Mouse (Mus musculus) stomach, postnatal 0 days (tissue): Measurements from ENCODE around the gene Scube3. TPM values are rescaled to one million over a fixed set of nuclear protein-coding genes. Genes with fewer than 3 reads are reported as not detected.

Experiments
- ATAC-seq: fragments of 200-750 bp; cut with Nextera tagmentation; 2 replicates; pipeline ENCODE4 v1.8.0; 2017; ENCODE audit not compliant: low FRiP score, low TSS enrichment
- DNase-seq: peaks from one replicate; pipeline ENCODE4 v3.0.0-alpha.2; 2016; ENCODE audit warnings: low spot score
- H3K27ac ChIP-seq: fragments of 300-500 bp; sonication (generic); replicated peaks from 2 replicates; pipeline ENCODE4 v1.5.1; 2014; ENCODE audit warnings: mild to moderate bottlenecking, control low read depth
- H3K27me3 ChIP-seq: fragments of 300-500 bp; sonication (generic); 2 replicates; pipeline ENCODE4 v1.6.1; 2014; ENCODE audit warnings: low read length; ENCODE audit not compliant: control insufficient read depth, insufficient read depth
- H3K36me3 ChIP-seq: fragments of 300-500 bp; sonication (generic); 2 replicates; pipeline ENCODE4 v1.6.1; 2014; ENCODE audit warnings: low read length, mixed read lengths; ENCODE audit not compliant: control insufficient read depth, insufficient read depth
- H3K4me1 ChIP-seq: fragments of 300-500 bp; sonication (generic); replicated peaks from 2 replicates; pipeline ENCODE4 v1.6.1; 2014; ENCODE audit warnings: antibody characterized with exemption; ENCODE audit not compliant: control insufficient read depth, insufficient read depth
- H3K4me2 ChIP-seq: fragments of 300-500 bp; sonication (generic); replicated peaks from 2 replicates; pipeline ENCODE4 v1.6.1; 2014; ENCODE audit warnings: low read depth, mild to moderate bottlenecking, control low read depth, moderate library complexity
- H3K4me3 ChIP-seq: fragments of 300-500 bp; sonication (generic); 2 replicates; pipeline ENCODE4 v1.5.1; 2014; ENCODE audit warnings: low read depth, low read length, control low read depth
- H3K9ac ChIP-seq: fragments of 300-500 bp; sonication (generic); 2 replicates; pipeline ENCODE4 v1.6.1; 2014; ENCODE audit warnings: mild to moderate bottlenecking, low read length, control low read depth, mixed read lengths
- H3K9me3 ChIP-seq: fragments of 300-500 bp; sonication (generic); 2 replicates; pipeline ENCODE4 v1.6.1; 2016; ENCODE audit warnings: low read length; ENCODE audit not compliant: control insufficient read depth
- CTCF ChIP-seq: IDR thresholded peaks from 2 replicates; pipeline ENCODE4 v1.5.1; 2016; ENCODE audit warnings: antibody characterized with exemption, low read depth, mild to moderate bottlenecking, moderate library complexity
- EP300 ChIP-seq: optimal IDR thresholded peaks from 2 replicates; pipeline ENCODE3; 2016; ENCODE audit warnings: antibody characterized with exemption
- WGBS: fragments of 180-500 bp; shearing (Covaris S2); extraction: QIAGEN DNeasy Blood & Tissue Kit; methylation state at CpG from one replicate; pipeline ENCODE4 v1.1.7; 2014; 5-methylcytosine and 5-hydroxymethylcytosine counted together
- polyA plus RNA-seq: library from polyadenylated mRNA; unstranded; fragments of >200 nt; fragmentation: Nextera tagmentation; extraction: Ambion mirVana; gene quantifications from 2 replicates; pipeline ENCODE4 v1.2.1, GENCODE M21; 2015

Gene Scube3
- polyA plus RNA-seq, 1 experiment from 2014 or later: 0.64 TPM

GRCm38 (mm10) chr17:28124368-28124767 lies 17.6 kb upstream of the Scube3 start:
- H3K9ac ChIP-seq: no peak overlapping the region
- ATAC-seq: no peak
- 50% methylated on average over 8 of the region's 8 CpGs for WGBS
- no peak for TF ChIP-seq CTCF
- TF ChIP-seq EP300: no peak
- no peak overlapping the region for H3K4me3 ChIP-seq
- H3K9me3 ChIP-seq: no peaks in the 10 kb centered on the region
- no peaks in the 10 kb centered on the region for H3K27me3 ChIP-seq
- H3K36me3 ChIP-seq: no peaks in the 10 kb centered on the region
- no peaks in the 10 kb centered on the region for H3K4me1 ChIP-seq
- no peak overlapping the region for H3K4me2 ChIP-seq
- no peak for DNase-seq
- H3K27ac ChIP-seq: no peak overlapping the region

GRCm38 (mm10) chr17:28129796-28130195 lies 12.1 kb upstream of the Scube3 start:
- no peak overlapping the region for H3K9ac ChIP-seq
- no peaks in the 10 kb centered on the region for H3K27me3 ChIP-seq
- no peak overlapping the region for H3K4me2 ChIP-seq
- H3K4me1 ChIP-seq: no peaks in the 10 kb centered on the region
- WGBS: 89% methylated on average over 5 of the region's 5 CpGs
- ATAC-seq (no peak), DNase-seq (no peak)
- H3K36me3 ChIP-seq: no peaks in the 10 kb centered on the region
- H3K27ac ChIP-seq: no peak overlapping the region
- no peak overlapping the region for H3K4me3 ChIP-seq
- H3K9me3 ChIP-seq: no peaks in the 10 kb centered on the region
- TF ChIP-seq EP300 (no peak), CTCF (no peak)

GRCm38 (mm10) chr17:28130391-28131125 lies 11.4 kb upstream of the Scube3 start:
- WGBS: 52% methylated on average over 5 of the region's 5 CpGs
- H3K4me1 ChIP-seq: no peaks in the 10 kb centered on the region
- no peak for TF ChIP-seq CTCF
- TF ChIP-seq EP300: no peak

GRCm38 (mm10) chr17:28131156-28131555 lies 10.8 kb upstream of the Scube3 start:
- no peak for DNase-seq
- H3K4me1 ChIP-seq: no peaks in the 10 kb centered on the region
- H3K36me3 ChIP-seq: no peaks in the 10 kb centered on the region
- H3K4me3 ChIP-seq: no peak overlapping the region
- H3K9me3 ChIP-seq: no peaks in the 10 kb centered on the region
- no peak overlapping the region for H3K27ac ChIP-seq
- H3K4me2 ChIP-seq: no peak overlapping the region
- ATAC-seq: peak; percentile 75
- TF ChIP-seq EP300 (no peak), CTCF (no peak)
- H3K9ac ChIP-seq: no peak overlapping the region
- no peaks in the 10 kb centered on the region for H3K27me3 ChIP-seq

More at GRCm38 (mm10) chr17:28130391-28131125, 11.4 kb upstream of the Scube3 start:
- ATAC-seq: no peak
- no peaks in the 10 kb centered on the region for H3K9me3 ChIP-seq
- no peak overlapping the region for H3K27ac ChIP-seq
- H3K27me3 ChIP-seq: no peaks in the 10 kb centered on the region
- H3K4me3 ChIP-seq: no peak overlapping the region
- H3K9ac ChIP-seq: no peak overlapping the region
- no peak for DNase-seq
- H3K36me3 ChIP-seq: no peaks in the 10 kb centered on the region
- H3K4me2 ChIP-seq: no peak overlapping the region

DNA sequence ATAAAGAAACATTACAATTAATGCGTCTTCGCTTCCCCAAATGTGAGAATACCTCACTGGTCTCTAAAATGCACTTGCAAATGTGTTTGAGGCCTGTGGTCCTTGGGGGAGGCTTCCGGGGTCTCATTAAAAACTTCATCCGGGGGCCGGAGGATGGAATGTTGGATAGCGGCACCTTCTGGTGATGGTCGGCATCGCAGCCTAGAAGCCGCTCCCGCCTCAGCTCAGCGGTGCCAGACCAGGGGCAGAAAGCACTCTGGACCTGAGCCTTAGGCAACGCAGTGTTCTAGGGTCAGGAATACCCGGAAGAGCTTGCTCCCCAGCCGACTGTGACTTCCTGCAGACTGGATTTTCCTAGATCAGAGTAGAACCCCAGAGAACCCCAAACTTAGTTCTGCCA lies 8.7 kb upstream of the Scube3 start:
- Histone ChIP-seq H3K36me3 (no peaks in the 10 kb centered on the region), H3K4me1 (no peaks in the 10 kb centered on the region), H3K27me3 (no peaks in the 10 kb centered on the region), H3K27ac (no peak overlapping the region), H3K9ac (no peak overlapping the region), H3K9me3 (no peaks in the 10 kb centered on the region), H3K4me3 (no peak overlapping the region), H3K4me2 (no peak overlapping the region)
- TF ChIP-seq EP300 (no peak), CTCF (peak; percentile 82)
- WGBS: 10% methylated on average over 14 of the region's 14 CpGs
- DNase-seq (peak; percentile 63), ATAC-seq (no peak)

GRCm38 (mm10) chr17:28135496-28135895 lies 6.4 kb upstream of the Scube3 start:
- Histone ChIP-seq H3K36me3 (no peaks in the 10 kb centered on the region), H3K9me3 (no peaks in the 10 kb centered on the region), H3K27me3 (no peaks in the 10 kb centered on the region), H3K27ac (no peak overlapping the region), H3K9ac (no peak overlapping the region; the same call in 1 of the 2 replicates), H3K4me2 (no peak overlapping the region), H3K4me1 (no peaks in the 10 kb centered on the region), H3K4me3 (no peak overlapping the region)
- no peak for TF ChIP-seq EP300
- TF ChIP-seq CTCF: no peak
- WGBS: 48% methylated on average over 3 of the region's 3 CpGs
- no peak for ATAC-seq
- DNase-seq: no peak
